Mouse (Mus musculus) CH12.LX (cell line): ENCODE results near the gene Bean1.

Source experiments
- CTCF ChIP-seq, 2 experiments: IDR thresholded peaks in 1 of 2; conservative IDR thresholded peaks in 1 of 2; 2 replicates each; pipeline ENCODE4 v1.5.1; 2011 to 2012; ENCODE audit warnings: low read depth in 2 of 2, low read length in 2 of 2, improper control_type of control experiment in 1 of 2, inconsistent platforms in 1 of 2, mild to moderate bottlenecking in 1 of 2, moderate library complexity in 1 of 2
- EP300 ChIP-seq: IDR thresholded peaks from 2 replicates; pipeline ENCODE4 v1.6.1; 2011; ENCODE audit warnings: low read length, improper control_type of control experiment
- HCFC1 ChIP-seq: IDR thresholded peaks from 2 replicates; pipeline ENCODE4 v1.6.1; 2012; ENCODE audit warnings: low read depth, mild to moderate bottlenecking, inconsistent platforms, low read length, improper control_type of control experiment
- MAFK ChIP-seq: IDR thresholded peaks from 2 replicates; pipeline ENCODE4 v1.6.1; 2011; ENCODE audit warnings: low read length, improper control_type of control experiment; ENCODE audit not compliant: insufficient replicate concordance
- MEF2A ChIP-seq: IDR thresholded peaks from 2 replicates; pipeline ENCODE4 v1.6.1; 2014; ENCODE audit warnings: low read depth, mild to moderate bottlenecking, inconsistent platforms, low read length, improper control_type of control experiment, borderline replicate concordance
- POLR2A ChIP-seq: IDR thresholded peaks from 2 replicates; pipeline ENCODE4 v1.6.1; 2011; ENCODE audit warnings: low read depth, mild to moderate bottlenecking, improper control_type of control experiment, low read length
- RAD21 ChIP-seq: IDR thresholded peaks from 2 replicates; pipeline ENCODE4 v1.6.1; 2011; ENCODE audit warnings: low read depth, mild to moderate bottlenecking, low read length, improper control_type of control experiment, moderate library complexity
- USF2 ChIP-seq: conservative IDR thresholded peaks from 2 replicates; pipeline ENCODE4 v1.6.1; 2011; ENCODE audit warnings: low read depth, low read length, improper control_type of control experiment
- ZMIZ1 ChIP-seq: IDR thresholded peaks from 2 replicates; pipeline ENCODE4 v1.6.1; 2012; ENCODE audit warnings: low read depth, mild to moderate bottlenecking, inconsistent platforms, low read length, improper control_type of control experiment
- ZNF384 ChIP-seq: IDR thresholded peaks from 2 replicates; pipeline ENCODE4 v1.6.1; 2012; ENCODE audit warnings: low read depth, low read length, improper control_type of control experiment, inconsistent platforms

DNA sequence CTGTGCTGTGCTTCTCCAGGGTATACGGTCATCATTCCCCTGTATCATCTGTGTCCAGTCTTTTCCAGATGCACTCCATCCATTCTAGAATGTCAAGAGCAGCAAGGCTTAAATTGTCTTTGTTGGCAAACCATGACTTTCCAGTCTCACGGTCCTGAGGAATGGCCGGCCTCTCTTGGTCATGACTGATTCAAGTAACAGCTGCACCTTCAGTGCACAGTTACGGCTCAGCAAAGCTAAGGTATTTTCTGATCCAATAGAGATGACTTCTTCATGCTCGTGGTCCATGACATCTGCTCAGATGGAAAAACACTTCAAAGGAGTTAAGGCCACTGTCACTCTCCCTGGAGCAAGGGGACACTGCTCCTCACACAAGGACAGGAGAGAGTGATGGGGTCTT lies 56.8 kb downstream of the Bean1 start:
- TF ChIP-seq CTCF (conservative IDR thresholded peaks at IDR 0.05 in 1 of 2, IDR thresholded peaks at IDR 0.05 in 1 of 2; ENCODE audit: low read depth in 2 of 2, low read length in 2 of 2) (no peak), RAD21 (no peak), USF2 (no peak), MAFK (no peak), HCFC1 (no peak), ZMIZ1 (no peak), ZNF384 (no peak), POLR2A (no peak), EP300 (no peak), MEF2A (no peak)
